Mouse (Mus musculus) T-cell, adult 2 months (primary cell): ENCODE measurements around the gene Olfr1350.
"Not testable (repeated sequence)": the region's sequence is repeated elsewhere in the genome, so short reads cannot be mapped to it uniquely, and the experiment has no call there.

ENCODE experiments used
- DNase-seq: peaks from one replicate; pipeline ENCODE4 v3.0.0; 2022; ENCODE audit warnings: low spot score

Olfr1350 gene

DNA sequence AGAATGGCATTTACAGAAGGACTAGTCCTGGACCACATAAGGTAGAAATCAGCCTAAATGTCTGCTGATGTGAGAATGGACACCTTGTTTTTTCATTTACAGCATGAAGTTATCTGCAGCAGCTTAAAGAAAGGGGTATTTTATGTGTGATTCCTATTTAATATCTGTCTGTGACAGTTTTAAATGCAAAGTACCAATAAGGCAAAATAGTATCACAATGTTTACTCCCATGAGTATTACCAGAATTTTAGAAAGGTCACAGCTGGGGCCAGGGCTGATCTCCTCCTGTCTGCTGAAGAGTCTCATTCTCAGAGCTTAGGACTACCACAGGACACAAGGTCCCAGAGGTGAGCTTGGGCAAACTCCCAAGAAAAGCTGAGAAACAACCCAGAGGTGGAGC, at the start of gene Olfr1350:
Gene Olfr1350, plus strand, starts transcription at position 301 of the 400 bp plus-strand sequence.
- no peak for DNase-seq

DNA sequence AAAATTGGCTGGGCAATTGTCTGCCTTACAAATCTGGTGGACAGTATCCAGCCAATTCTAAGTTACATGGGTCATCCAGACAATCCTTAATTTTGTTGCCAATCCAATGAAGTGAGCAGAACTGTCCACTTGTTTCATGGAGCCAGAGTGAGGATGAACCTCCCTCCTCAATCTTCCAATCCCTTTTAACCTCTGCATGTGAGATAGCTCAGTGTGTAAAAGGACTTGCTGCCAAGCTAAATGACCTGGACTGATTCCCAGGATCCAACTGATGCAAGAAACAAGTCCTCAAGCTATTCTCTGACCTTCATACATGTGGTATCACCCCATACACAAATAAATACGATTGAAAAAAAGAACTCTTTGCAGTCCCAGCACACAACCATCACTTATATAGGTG, 43.0 kb upstream of the Olfr1350 start:
- DNase-seq, result no peak

DNA sequence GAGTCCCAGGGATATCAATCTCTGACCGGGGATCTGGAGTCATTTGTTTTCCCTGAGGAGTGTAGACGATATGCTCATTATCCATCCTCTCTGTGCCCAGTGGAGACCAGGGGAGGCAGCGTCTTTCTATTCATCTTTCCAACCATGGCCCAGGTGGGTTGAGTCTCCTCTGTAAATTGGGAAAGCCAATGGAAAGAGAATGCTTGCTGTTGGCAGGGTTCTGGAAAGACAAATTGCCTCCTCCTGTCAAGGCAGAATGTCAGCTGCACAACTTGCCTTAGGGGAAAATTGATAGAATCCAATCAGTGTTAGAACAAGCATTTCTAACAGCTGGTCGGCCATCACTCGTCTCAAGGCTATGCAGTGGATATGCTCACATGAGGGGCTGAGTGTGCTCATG, 41.8 kb upstream of the Olfr1350 start, which contains the start of gene Olfr1349:
Gene Olfr1349, minus strand, starts transcription at position 101 of the 400 bp plus-strand sequence.
- DNase-seq, result no peak

DNA sequence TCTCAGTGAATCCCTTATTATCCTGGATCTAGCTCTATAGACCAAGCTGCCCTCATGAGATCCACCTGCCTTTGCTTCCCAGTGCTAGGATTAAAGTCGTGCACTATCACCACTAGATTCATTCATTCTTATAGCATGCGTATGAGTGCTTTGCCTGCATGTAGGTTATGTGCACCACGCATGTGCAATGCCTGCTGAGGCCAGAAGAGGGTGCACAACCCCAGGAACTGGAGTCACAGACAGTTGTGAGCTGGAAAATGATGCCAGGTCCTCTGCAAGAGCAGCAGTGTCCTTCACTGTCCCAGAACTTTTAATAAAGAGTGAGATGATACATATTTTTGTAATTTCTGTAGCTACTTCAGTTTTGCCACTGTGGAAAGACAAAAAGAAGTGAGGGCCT, 39.6 kb upstream of the Olfr1350 start:
- DNase-seq, result no peak

DNA sequence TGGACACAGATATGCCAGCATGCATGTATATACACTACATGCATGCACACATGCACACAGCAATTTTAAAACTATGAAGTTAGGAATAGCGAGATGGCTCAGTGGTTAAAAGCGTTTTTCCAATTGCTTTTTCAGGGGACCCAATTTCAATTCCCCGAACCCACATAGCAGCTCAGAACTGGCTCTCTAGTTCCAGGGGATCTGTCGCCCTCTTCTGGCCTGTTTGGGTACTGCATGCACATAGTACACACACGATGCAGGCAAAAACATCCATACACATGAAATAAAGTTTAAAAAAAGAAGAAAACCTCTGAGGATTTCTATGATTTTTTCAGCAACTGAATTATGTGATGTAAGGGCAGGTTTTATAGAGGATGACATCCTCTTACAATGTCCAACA, 38.5 kb upstream of the Olfr1350 start:
- DNase-seq, result no peak

DNA sequence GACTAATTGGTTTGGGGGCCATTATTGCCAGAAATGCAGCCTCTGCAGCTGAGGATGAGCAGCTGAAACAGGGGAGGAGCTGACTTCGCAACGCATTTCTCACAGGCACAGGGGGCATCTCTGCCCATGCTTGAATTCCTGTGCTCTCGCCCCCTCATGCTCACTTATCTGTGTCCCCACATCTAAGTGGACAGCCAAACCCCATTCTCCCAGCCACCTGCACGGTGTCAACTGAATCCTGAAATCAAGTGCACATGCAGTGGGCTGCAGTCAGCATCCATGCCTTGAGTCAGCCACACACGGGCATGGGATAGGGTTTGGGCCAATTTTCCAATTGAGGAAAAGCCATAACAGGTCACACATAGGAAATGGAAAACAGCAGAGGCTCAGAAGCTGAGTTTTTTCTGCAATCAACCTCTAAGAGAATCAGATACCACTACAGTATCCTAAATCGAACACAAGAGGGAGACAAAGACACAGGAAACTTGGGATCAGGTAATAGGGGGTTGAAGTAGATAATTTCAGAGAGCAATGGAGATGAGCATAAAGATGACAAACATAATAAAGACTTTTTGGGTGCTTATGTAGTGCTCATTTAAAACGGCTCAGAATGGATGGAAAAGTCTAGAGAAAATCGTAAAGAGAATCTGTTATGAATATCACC, 21.6 kb downstream of the Olfr1350 start:
- DNase-seq, result no peak

DNA sequence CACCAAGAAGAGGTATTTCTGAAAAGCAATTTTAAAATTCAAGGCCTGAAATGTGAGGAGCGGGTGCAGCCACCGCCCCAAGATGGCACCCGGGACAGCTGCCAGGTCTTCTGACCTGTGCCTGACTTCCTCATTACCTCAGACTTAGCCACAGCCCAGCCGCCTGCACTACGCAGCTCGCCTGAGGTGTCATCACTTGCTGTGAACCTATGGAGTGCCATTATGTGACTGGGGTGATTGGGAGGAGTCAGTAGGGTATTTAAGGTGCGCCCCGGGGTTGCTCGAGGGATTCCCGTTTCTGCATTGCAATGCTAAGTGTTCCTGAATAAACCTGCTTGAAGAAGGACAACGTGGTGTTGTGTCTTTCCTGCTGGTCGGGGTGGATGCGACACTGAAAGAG, 24.1 kb downstream of the Olfr1350 start:
- not testable (repeated sequence) for DNase-seq

DNA sequence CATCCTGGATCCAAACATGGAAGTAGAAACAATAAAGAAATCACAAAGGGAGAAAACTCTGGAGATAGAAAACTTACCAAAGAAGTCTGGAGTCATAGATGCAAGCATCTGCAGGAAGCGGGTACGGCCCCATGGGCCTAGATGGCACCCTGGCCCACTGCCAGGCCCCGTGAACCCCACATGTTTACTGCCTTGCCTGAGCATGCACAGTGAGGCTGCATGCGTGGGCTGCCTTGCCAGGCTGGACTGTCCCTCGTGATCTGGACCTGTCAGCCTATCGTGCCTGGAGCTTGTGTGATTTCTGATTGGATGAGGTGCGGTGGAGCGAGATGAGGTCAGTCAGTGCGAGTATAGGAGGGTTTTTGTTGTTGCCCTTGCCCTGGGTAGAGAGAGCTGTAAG, 38.7 kb downstream of the Olfr1350 start:
- no peak for DNase-seq
